Mouse (Mus musculus) megakaryocyte, embryonic 14.5 days (primary cell): ENCODE results near the gene R3hdm2.

Source experiments
- FLI1 ChIP-seq: IDR thresholded peaks from 2 replicates; pipeline ENCODE4 v1.6.1; 2012; ENCODE audit warnings: low read length, inconsistent platforms, mixed read lengths
- GATA1 ChIP-seq: IDR thresholded peaks from 3 replicates; pipeline ENCODE4 v1.6.1; 2012; ENCODE audit warnings: mixed read lengths, low read length, inconsistent platforms, borderline replicate concordance

GRCm38 (mm10) chr10:127509837-127510701, 129.9 kb downstream of the R3hdm2 start:
- no peak for TF ChIP-seq GATA1
- TF ChIP-seq FLI1 = no peak
